Mouse (Mus musculus): ENCODE data around the gene Psat1. TPM values are rescaled to one million over a fixed set of nuclear protein-coding genes. Genes with fewer than 3 reads are reported as not detected.

Psat1 gene
- polyA plus RNA-seq, 1 experiment, result 292 TPM

DNA sequence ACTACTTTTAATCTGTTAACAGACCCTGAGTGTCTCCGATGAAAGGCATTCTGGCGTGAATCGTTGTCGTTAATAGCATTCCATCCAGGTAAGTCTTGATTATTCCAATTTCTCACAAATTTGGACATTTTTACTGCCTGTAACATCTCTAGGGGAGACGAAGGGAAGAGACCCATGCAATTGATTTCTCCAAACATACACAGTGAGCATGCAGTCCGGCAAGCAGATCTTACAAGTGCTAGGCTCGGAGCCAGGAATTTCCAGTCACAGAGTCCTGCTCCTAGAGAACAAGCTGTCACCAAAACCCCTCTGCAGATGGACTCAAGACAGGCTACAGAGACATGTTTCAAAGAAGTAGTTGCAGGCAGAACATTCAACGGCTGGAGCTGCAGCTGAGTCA is 66.4 kb downstream of the Psat1 start:
- Histone ChIP-seq H3ac (ENCODE audit: control insufficient read depth, insufficient read length, low read depth) (no peak overlapping the region), H3K79me3 (ENCODE audit: low read depth) (no peaks in the 10 kb centered on the region), H3K4me3 (ENCODE audit: insufficient read depth, poor library complexity, severe bottlenecking) (no peak overlapping the region), H3K27me3 (ENCODE audit: control insufficient read depth, insufficient read depth, insufficient read length) (peaks cover 8% of the 10 kb centered on the region), H3K36me3 (ENCODE audit: control insufficient read depth, insufficient read depth) (no peaks in the 10 kb centered on the region), H3K79me2 (ENCODE audit: control insufficient read depth, insufficient read depth) (no peaks in the 10 kb centered on the region)
- TF ChIP-seq USF1 (IDR thresholded peaks at IDR 0.05; ENCODE audit: low read depth), result no peak

DNA sequence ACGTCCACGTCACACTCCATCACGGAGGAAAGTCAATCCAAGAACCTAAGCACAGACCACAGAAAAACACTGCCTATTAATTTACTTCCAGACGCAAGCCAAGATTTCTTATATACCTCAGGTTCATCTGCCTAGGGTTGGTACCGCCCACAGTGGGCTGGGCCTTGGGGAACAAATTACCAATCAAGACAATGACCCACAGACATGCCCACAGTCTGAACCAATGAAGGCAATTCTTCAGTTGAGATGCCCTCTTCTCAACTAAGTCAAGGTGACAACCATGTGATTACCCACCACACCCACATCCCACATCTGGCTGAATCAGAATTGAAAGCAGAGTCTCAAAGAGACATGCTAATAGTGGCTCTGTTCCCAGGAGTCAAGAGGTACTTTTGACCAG is 67.9 kb downstream of the Psat1 start:
- Histone ChIP-seq H3K27me3 (ENCODE audit: control insufficient read depth, insufficient read depth, insufficient read length) (peaks cover 8% of the 10 kb centered on the region), H3K79me2 (ENCODE audit: control insufficient read depth, insufficient read depth) (no peaks in the 10 kb centered on the region), H3ac (ENCODE audit: control insufficient read depth, insufficient read length, low read depth) (no peak overlapping the region), H3K79me3 (ENCODE audit: low read depth) (no peaks in the 10 kb centered on the region), H3K36me3 (ENCODE audit: control insufficient read depth, insufficient read depth) (no peaks in the 10 kb centered on the region), H3K4me3 (ENCODE audit: insufficient read depth, poor library complexity, severe bottlenecking) (no peak overlapping the region)
- TF ChIP-seq FOSL1 (IDR thresholded peaks at IDR 0.05; ENCODE audit: insufficient read depth, low read length, poor library complexity, severe bottlenecking), result no peak
- TF ChIP-seq CTCF (IDR thresholded peaks at IDR 0.05; ENCODE audit: control insufficient read depth, insufficient read depth, insufficient read length), result no peak
- TF ChIP-seq CEBPB (IDR thresholded peaks at IDR 0.05; ENCODE audit: low read depth), result no peak
- no peak for TF ChIP-seq USF1 (IDR thresholded peaks at IDR 0.05; ENCODE audit: low read depth)
- no peak for TF ChIP-seq MYOD1 (IDR thresholded peaks at IDR 0.05; ENCODE audit: control insufficient read depth, insufficient read length, low read depth)
- no peak for TF ChIP-seq MYOG (IDR thresholded peaks at IDR 0.05; ENCODE audit: control insufficient read depth, extremely low read depth, insufficient read length)
- no peak for TF ChIP-seq MAX (IDR thresholded peaks at IDR 0.05)

DNA sequence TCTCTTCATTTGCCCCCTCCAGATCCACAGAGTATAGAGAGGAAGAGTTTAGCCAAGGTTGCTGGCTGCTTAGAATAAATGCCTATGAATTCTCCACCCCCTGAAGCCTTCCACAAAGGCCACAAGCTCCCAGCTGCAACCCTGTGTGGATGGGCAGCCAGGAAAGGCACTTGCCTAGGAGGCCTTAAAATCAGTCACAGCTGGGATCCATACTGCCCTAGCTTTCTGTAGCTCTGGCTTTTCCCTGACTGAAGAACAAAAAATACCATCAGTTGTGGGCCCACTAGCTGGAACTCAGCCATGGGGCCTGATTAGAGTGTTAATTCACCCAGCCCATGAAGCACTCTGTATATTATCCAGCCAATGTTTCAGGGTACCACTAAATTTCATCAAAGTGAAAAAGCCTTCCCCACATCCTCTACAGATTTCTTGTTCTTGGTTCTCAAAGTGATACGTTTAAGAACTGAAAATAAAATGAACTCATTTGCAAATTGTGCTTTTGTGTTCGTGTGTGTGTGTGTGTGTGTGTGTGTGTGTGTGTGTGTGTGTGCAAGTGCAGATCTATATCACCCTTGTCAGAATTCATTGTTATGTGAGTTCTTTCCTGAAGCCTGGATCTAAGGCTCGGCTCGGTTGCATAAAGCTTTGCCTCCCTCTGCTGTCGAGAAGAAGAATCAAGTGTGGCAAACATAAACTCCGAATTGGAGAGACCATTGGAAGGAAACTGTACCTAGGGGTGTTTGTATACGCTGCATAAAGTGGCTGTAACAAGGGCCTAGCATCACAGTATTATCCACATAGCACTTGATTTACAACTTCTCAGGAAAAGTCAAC is 78.1 kb downstream of the Psat1 start:
- Histone ChIP-seq H3K27me3 (ENCODE audit: control insufficient read depth, insufficient read depth, insufficient read length) (no peaks in the 10 kb centered on the region), H3ac (ENCODE audit: control insufficient read depth, insufficient read length, low read depth) (no peak overlapping the region), H3K79me3 (ENCODE audit: low read depth) (no peaks in the 10 kb centered on the region), H3K36me3 (ENCODE audit: control insufficient read depth, insufficient read depth) (no peaks in the 10 kb centered on the region), H3K79me2 (ENCODE audit: control insufficient read depth, insufficient read depth) (no peaks in the 10 kb centered on the region), H3K4me3 (ENCODE audit: insufficient read depth, poor library complexity, severe bottlenecking) (no peak overlapping the region)
- TF ChIP-seq MYOD1 (IDR thresholded peaks at IDR 0.05; ENCODE audit: control insufficient read depth, insufficient read length, low read depth) (no peak), MAX (IDR thresholded peaks at IDR 0.05) (no peak), USF1 (IDR thresholded peaks at IDR 0.05; ENCODE audit: low read depth) (no peak), CEBPB (IDR thresholded peaks at IDR 0.05; ENCODE audit: low read depth) (no peak), CTCF (IDR thresholded peaks at IDR 0.05; ENCODE audit: control insufficient read depth, insufficient read depth, insufficient read length) (no peak), MYOG (IDR thresholded peaks at IDR 0.05; ENCODE audit: control insufficient read depth, extremely low read depth, insufficient read length) (no peak), FOSL1 (IDR thresholded peaks at IDR 0.05; ENCODE audit: insufficient read depth, low read length, poor library complexity, severe bottlenecking) (no peak)

DNA sequence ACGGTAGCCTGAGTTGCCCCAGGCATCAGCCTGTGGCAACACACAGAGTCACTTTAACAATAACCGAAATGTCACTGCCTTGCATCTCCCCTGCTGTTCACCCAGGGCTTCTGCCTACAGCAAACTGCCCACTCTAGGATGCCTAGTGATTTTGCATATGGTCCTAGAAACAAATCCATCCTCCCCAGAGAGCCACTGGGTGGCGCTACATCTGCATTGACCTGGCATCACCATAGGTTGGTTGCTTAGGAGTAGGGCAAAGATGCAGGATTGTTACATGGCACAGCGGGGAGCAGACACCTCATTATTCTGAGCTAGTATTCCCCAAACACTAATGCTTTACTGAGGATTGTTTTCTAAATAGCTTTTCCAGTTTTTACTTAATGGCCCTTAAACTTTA is 80.3 kb downstream of the Psat1 start:
- H3K79me3 ChIP-seq (ENCODE audit: low read depth), result no peaks in the 10 kb centered on the region
- no peaks in the 10 kb centered on the region for H3K36me3 ChIP-seq (ENCODE audit: control insufficient read depth, insufficient read depth)
- no peaks in the 10 kb centered on the region for H3K79me2 ChIP-seq (ENCODE audit: control insufficient read depth, insufficient read depth)
- no peak overlapping the region for H3ac ChIP-seq (ENCODE audit: control insufficient read depth, insufficient read length, low read depth)
- no peak overlapping the region for H3K4me3 ChIP-seq (ENCODE audit: insufficient read depth, poor library complexity, severe bottlenecking)
- TF ChIP-seq USF1 (IDR thresholded peaks at IDR 0.05; ENCODE audit: low read depth), result no peak
- no peak for TF ChIP-seq MYOD1 (IDR thresholded peaks at IDR 0.05; ENCODE audit: control insufficient read depth, insufficient read length, low read depth)
- TF ChIP-seq MAX (IDR thresholded peaks at IDR 0.05), result no peak
- TF ChIP-seq CTCF (IDR thresholded peaks at IDR 0.05; ENCODE audit: control insufficient read depth, insufficient read depth, insufficient read length), result no peak
- TF ChIP-seq MYOG (IDR thresholded peaks at IDR 0.05; ENCODE audit: control insufficient read depth, extremely low read depth, insufficient read length), result no peak
- no peak for TF ChIP-seq FOSL1 (IDR thresholded peaks at IDR 0.05; ENCODE audit: insufficient read depth, low read length, poor library complexity, severe bottlenecking)
- no peak for TF ChIP-seq CEBPB (IDR thresholded peaks at IDR 0.05; ENCODE audit: low read depth)
- H3K27me3 ChIP-seq (ENCODE audit: control insufficient read depth, insufficient read depth, insufficient read length), result no peaks in the 10 kb centered on the region

DNA sequence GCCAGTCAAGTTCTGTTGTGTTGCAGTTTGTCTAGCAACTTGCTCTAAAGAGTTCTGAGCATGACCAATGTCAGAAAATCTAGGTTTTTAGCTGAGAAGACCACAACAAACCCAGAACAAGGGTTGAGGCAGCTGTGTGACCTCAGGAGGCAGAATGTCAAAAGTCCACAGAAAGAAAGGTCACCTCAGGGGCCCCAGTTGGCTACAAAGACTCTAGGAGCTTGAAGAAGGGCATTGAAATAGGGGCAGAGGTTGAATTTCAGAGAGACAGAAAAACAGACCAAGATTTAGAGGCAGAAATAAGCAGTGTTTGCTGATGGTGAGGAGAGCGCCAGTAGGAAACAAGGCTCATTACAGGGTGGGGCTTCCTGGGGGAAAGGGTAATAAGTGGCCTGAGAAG is 81.0 kb downstream of the Psat1 start:
- H3K79me2 ChIP-seq (ENCODE audit: control insufficient read depth, insufficient read depth), result no peaks in the 10 kb centered on the region
- H3K27me3 ChIP-seq (ENCODE audit: control insufficient read depth, insufficient read depth, insufficient read length), result no peaks in the 10 kb centered on the region
- no peak for TF ChIP-seq MYOD1 (IDR thresholded peaks at IDR 0.05; ENCODE audit: control insufficient read depth, insufficient read length, low read depth)
- TF ChIP-seq CTCF (IDR thresholded peaks at IDR 0.05; ENCODE audit: control insufficient read depth, insufficient read depth, insufficient read length), result no peak
- H3K4me3 ChIP-seq (ENCODE audit: insufficient read depth, poor library complexity, severe bottlenecking), result no peak overlapping the region
- H3K79me3 ChIP-seq (ENCODE audit: low read depth), result no peaks in the 10 kb centered on the region
- H3ac ChIP-seq (ENCODE audit: control insufficient read depth, insufficient read length, low read depth), result no peak overlapping the region
- H3K36me3 ChIP-seq (ENCODE audit: control insufficient read depth, insufficient read depth), result no peaks in the 10 kb centered on the region

DNA sequence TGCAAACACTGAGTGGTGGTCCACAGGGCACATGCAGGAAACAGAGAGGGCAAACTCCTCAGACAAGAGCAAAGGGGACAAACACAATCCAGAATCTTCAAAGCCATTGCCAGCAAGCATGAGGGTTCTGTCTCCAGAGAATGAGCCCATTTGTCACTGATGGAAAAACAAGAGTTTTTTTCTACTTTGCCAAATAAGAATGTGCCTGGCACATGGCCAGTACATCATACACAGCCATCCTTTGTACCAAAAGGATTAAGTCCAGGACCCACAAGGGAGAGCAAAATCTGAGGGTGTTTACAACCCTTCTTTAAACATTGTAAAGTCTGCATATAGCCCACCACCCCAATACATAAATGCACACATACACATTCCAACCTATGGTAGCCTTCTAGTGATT is 81.7 kb downstream of the Psat1 start:
- no peaks in the 10 kb centered on the region for H3K27me3 ChIP-seq (ENCODE audit: control insufficient read depth, insufficient read depth, insufficient read length)
- no peaks in the 10 kb centered on the region for H3K79me2 ChIP-seq (ENCODE audit: control insufficient read depth, insufficient read depth)
- no peak for TF ChIP-seq FOSL1 (IDR thresholded peaks at IDR 0.05; ENCODE audit: insufficient read depth, low read length, poor library complexity, severe bottlenecking)
- no peak overlapping the region for H3K4me3 ChIP-seq (ENCODE audit: insufficient read depth, poor library complexity, severe bottlenecking)
- H3K79me3 ChIP-seq (ENCODE audit: low read depth), result no peaks in the 10 kb centered on the region
- H3ac ChIP-seq (ENCODE audit: control insufficient read depth, insufficient read length, low read depth), result no peak overlapping the region
- H3K36me3 ChIP-seq (ENCODE audit: control insufficient read depth, insufficient read depth), result no peaks in the 10 kb centered on the region

All from C2C12 (cell line).